Mouse (Mus musculus): Measurements from ENCODE around the gene Tm2d3.

Tm2d3 gene

GRCm38 (mm10) chr7:65704818-65705242 is 13.9 kb downstream of the Tm2d3 start:
- peak; percentile 67 to 76 for DNase-seq (ENCODE audit: low spot score in 2 of 2)

GRCm38 (mm10) chr7:65708506-65708905 is 17.5 kb downstream of the Tm2d3 start:
- no peak for DNase-seq (ENCODE audit: low spot score in 2 of 2)

GRCm38 (mm10) chr7:65710301-65710700 is 19.3 kb downstream of the Tm2d3 start:
- no peak for DNase-seq (ENCODE audit: low spot score in 2 of 2)

- DNase-seq (ENCODE audit: low spot score in 2 of 2) = no peak
Measured at GRCm38 (mm10) chr7:65713782-65714181, 22.8 kb downstream of the Tm2d3 start.

- no peak for DNase-seq (ENCODE audit: low spot score in 2 of 2)
Measured at GRCm38 (mm10) chr7:65714304-65714703, 23.3 kb downstream of the Tm2d3 start.

GRCm38 (mm10) chr7:65734024-65734423 is 43.1 kb downstream of the Tm2d3 start:
- DNase-seq (ENCODE audit: low spot score in 2 of 2) = no peak

- DNase-seq (ENCODE audit: low spot score in 2 of 2) = no peak
Measured at GRCm38 (mm10) chr7:65735261-65735660, 44.3 kb downstream of the Tm2d3 start.

- peak in 1 of 2 experiments; percentile 29 for DNase-seq (ENCODE audit: low spot score in 2 of 2)
Measured at GRCm38 (mm10) chr7:65737286-65738040, 46.5 kb downstream of the Tm2d3 start.

- DNase-seq (ENCODE audit: low spot score in 2 of 2) = no peak
Measured at GRCm38 (mm10) chr7:65742857-65743256, 51.9 kb downstream of the Tm2d3 start.

- no peak for DNase-seq (ENCODE audit: low spot score in 2 of 2)
Measured at GRCm38 (mm10) chr7:65747990-65748955, 57.3 kb downstream of the Tm2d3 start.
